Mouse (Mus musculus) hindbrain, embryonic 14.5 days (tissue): ENCODE data around the gene Pga5. TPM values are rescaled to one million over a fixed set of nuclear protein-coding genes. Genes with fewer than 3 reads are reported as not detected.

ENCODE experiments used
- ATAC-seq: fragments of 200-750 bp; cut with Nextera tagmentation; 2 replicates; pipeline ENCODE4 v1.8.0; 2017; ENCODE audit warnings: moderate number of reproducible peaks, mild to moderate bottlenecking, moderate TSS enrichment, moderate library complexity; ENCODE audit not compliant: low FRiP score
- DNase-seq: peaks from one replicate; pipeline ENCODE4 v3.0.0-alpha.2; 2015; ENCODE audit warnings: low spot score
- H3K27ac ChIP-seq: fragments of 300-500 bp; sonication (generic); 2 replicates; pipeline ENCODE4 v1.5.1; 2014; ENCODE audit warnings: mild to moderate bottlenecking, moderate library complexity
- H3K27me3 ChIP-seq: fragments of 300-500 bp; sonication (generic); 2 replicates; pipeline ENCODE4 v1.6.1; 2014; ENCODE audit warnings: mild to moderate bottlenecking, low read length, mixed read lengths; ENCODE audit not compliant: control insufficient read depth, insufficient read depth
- H3K36me3 ChIP-seq: fragments of 300-500 bp; sonication (generic); replicated peaks from 2 replicates; pipeline ENCODE4 v1.6.1; 2014; ENCODE audit not compliant: control insufficient read depth, insufficient read depth
- H3K4me1 ChIP-seq: fragments of 300-500 bp; sonication (generic); replicated peaks from 2 replicates; pipeline ENCODE4 v1.6.1; 2014; ENCODE audit warnings: antibody characterized with exemption, low read length, mixed read lengths; ENCODE audit not compliant: control insufficient read depth, insufficient read depth
- H3K4me2 ChIP-seq: fragments of 300-500 bp; sonication (generic); replicated peaks from 2 replicates; pipeline ENCODE4 v1.6.1; 2014; ENCODE audit warnings: mild to moderate bottlenecking, moderate library complexity
- H3K4me3 ChIP-seq: fragments of 300-500 bp; sonication (generic); replicated peaks from 2 replicates; pipeline ENCODE4 v1.5.1; 2014; ENCODE audit warnings: mild to moderate bottlenecking, low read length
- H3K9ac ChIP-seq: fragments of 300-500 bp; sonication (generic); 2 replicates; pipeline ENCODE4 v1.6.1; 2014
- H3K9me3 ChIP-seq: fragments of 300-500 bp; sonication (generic); 2 replicates; pipeline ENCODE4 v1.6.1; 2016; ENCODE audit warnings: low read length; ENCODE audit not compliant: control insufficient read depth
- WGBS: fragments of 180-500 bp; shearing (Covaris S2); extraction: QIAGEN DNeasy Blood & Tissue Kit; methylation state at CpG from one replicate; pipeline ENCODE4 v1.1.7; 2014; 5-methylcytosine and 5-hydroxymethylcytosine counted together
- polyA plus RNA-seq: library from polyadenylated mRNA; unstranded; fragments of >200 nt; fragmentation: Nextera tagmentation; extraction: Ambion mirVana; gene quantifications from 2 replicates; pipeline ENCODE4 v1.2.1, GENCODE M21; 2014

The Pga5 gene
- polyA plus RNA-seq, 1 experiment from 2014 or later = not detected

DNA sequence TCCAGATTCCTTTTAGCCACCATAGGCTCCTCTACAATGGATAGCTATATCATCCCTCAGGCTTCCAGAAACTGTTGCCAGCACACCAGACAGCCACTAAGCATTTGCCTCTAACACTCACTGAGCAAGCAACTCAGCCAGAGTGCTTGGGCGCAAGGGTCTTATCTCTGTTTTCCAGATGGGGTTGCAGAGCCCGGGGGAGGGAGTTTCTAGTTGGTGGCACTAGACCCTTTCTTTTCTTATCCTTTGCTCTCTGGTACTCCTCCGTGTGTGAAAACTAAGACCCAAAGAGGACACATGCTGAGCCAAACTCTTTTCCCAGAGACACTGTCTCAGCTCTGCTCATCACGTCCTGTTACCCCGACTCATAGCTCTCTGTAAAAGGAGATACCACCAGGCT lies 16.5 kb downstream of the Pga5 start:
- no peak overlapping the region for H3K9ac ChIP-seq
- 75% methylated on average over 5 of the region's 5 CpGs for WGBS

DNA sequence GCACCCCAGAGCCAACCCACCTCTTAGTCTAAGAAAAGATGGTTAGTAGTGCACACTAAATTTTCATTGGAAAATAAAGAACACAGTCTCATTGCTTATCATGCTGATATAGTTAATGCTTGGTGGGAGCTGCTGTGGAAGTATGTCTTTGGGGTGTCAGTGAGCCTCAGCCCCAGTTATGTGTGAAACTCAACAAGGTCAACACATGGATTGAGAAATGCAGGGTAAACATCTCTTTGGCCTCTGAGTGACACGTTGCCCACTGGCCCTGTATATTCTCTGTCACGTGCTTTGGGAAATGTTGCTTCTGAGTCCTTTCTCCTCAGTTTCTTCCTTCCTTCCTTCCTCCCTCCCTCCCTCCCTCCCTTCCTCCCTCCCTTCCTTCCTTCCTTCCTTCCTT lies 19.5 kb downstream of the Pga5 start:
- no peaks in the 10 kb centered on the region for H3K36me3 ChIP-seq
- no peaks in the 10 kb centered on the region for H3K9me3 ChIP-seq
- H3K27ac ChIP-seq = no peak overlapping the region
- 79% methylated on average over 2 of the region's 2 CpGs for WGBS
- H3K27me3 ChIP-seq = no peaks in the 10 kb centered on the region
- DNase-seq (no peak), ATAC-seq (no peak)
- H3K4me1 ChIP-seq = no peaks in the 10 kb centered on the region
- no peak overlapping the region for H3K4me2 ChIP-seq
- H3K9ac ChIP-seq = no peak overlapping the region
- H3K4me3 ChIP-seq = no peak overlapping the region

More for the DNA sequence above, 16.5 kb downstream of the Pga5 start:
- ATAC-seq (no peak), DNase-seq (no peak)
- H3K27ac ChIP-seq = no peak overlapping the region
- no peak overlapping the region for H3K4me2 ChIP-seq
- no peaks in the 10 kb centered on the region for H3K27me3 ChIP-seq
- H3K9me3 ChIP-seq = no peaks in the 10 kb centered on the region
- no peaks in the 10 kb centered on the region for H3K36me3 ChIP-seq
- no peaks in the 10 kb centered on the region for H3K4me1 ChIP-seq
- H3K4me3 ChIP-seq = no peak overlapping the region

DNA sequence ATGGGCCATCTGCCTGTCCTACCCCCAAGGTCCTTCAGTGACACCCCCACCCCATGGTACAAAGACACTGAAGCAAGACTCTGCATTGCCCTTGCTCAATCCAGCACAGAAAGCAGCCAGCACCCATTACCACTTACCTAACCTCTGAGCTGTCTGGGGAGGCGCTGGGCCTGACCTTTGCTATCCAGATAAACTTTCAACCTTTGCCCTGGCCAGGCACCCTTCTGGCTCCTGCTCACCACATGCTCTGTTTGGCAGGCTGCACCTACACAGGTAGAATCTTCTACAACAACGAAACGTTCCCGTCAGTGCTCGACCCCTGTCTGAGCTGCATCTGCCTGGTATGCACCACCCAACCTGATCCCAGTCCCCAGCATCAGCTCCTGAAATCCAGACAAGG lies 20.1 kb downstream of the Pga5 start:
- 85% methylated on average over 5 of the region's 5 CpGs for WGBS

DNA sequence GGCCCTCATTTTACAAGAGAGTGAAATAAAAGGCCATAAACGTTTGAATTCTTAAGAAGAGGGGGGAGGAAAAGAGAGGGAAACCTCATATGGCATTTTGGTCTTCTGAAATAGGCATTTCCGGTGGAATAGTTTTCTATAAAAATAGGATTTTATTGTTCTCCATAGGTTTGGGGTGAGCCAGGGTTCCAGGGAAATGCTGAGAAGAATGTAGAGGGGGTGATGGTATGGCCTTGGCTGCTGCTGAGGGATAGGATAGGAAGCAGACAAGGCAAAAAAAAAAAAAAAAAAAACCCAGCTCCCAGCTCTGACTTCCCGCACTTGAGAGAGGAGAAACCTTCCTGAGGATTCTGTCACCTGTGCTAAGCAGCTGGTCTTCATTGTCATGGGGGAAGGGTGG lies 21.8 kb downstream of the Pga5 start:
- ATAC-seq (no peak), DNase-seq (no peak)
- no peaks in the 10 kb centered on the region for H3K9me3 ChIP-seq
- H3K9ac ChIP-seq = no peak overlapping the region
- no peak overlapping the region for H3K4me2 ChIP-seq
- 71% methylated on average over 3 of the region's 3 CpGs for WGBS
- no peak overlapping the region for H3K27ac ChIP-seq
- no peaks in the 10 kb centered on the region for H3K36me3 ChIP-seq
- no peaks in the 10 kb centered on the region for H3K27me3 ChIP-seq
- H3K4me1 ChIP-seq = no peaks in the 10 kb centered on the region
- H3K4me3 ChIP-seq = no peak overlapping the region

More for the DNA sequence above, 20.1 kb downstream of the Pga5 start:
- no peak overlapping the region for H3K27ac ChIP-seq
- no peaks in the 10 kb centered on the region for H3K27me3 ChIP-seq
- no peaks in the 10 kb centered on the region for H3K36me3 ChIP-seq
- H3K4me2 ChIP-seq = no peak overlapping the region
- no peaks in the 10 kb centered on the region for H3K4me1 ChIP-seq
- H3K9me3 ChIP-seq = no peaks in the 10 kb centered on the region
- DNase-seq = no peak
- H3K9ac ChIP-seq = no peak overlapping the region
- no peak overlapping the region for H3K4me3 ChIP-seq
- no peak for ATAC-seq

DNA sequence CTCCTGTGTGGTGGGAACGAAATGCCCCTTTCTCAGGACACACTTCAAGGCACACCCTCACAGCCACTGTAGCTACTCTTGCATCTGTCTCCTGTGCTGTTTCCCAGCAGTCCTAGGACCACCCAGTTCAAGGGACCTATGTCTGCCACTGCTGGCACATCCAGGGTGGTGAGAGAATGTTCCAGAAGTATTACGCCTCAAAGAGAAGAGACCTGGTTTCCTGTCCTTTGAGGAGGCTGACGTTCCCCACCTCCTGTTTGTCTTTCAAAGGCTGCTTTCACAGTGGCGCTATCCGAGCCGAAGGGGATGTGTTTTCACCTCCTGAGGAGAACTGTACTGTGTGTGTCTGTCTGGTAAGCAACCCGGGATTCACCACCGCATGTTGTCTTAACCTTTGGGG lies 29.7 kb downstream of the Pga5 start:
- no peaks in the 10 kb centered on the region for H3K27me3 ChIP-seq
- H3K9me3 ChIP-seq = no peaks in the 10 kb centered on the region
- H3K4me3 ChIP-seq = no peak overlapping the region
- DNase-seq = no peak
- no peaks in the 10 kb centered on the region for H3K4me1 ChIP-seq
- no peak overlapping the region for H3K4me2 ChIP-seq
- H3K36me3 ChIP-seq = no peaks in the 10 kb centered on the region
- H3K27ac ChIP-seq = no peak overlapping the region
- no peak for ATAC-seq
- H3K9ac ChIP-seq = no peak overlapping the region
- 84% methylated on average over 8 of the region's 8 CpGs for WGBS

DNA sequence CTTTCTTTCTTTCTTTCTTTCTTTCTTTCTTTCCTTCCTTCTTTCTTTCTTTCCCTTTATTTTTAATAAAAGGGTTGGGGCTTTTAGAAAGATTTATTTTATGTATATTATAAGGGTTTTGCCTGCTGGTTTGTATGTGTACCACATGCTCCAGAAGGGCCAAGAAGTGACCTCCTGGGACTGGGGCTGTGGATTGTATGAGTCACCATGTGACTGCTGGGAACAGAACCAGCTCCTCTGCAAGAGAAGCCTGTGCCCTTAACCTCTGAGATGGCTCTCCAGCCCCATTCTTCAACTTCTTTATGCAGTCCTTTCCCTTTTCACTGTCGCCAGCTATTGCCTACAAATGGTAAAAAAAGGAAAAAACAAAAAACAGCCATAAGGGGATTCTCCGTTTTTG lies 32.3 kb downstream of the Pga5 start:
- Histone ChIP-seq H3K9me3 (no peaks in the 10 kb centered on the region), H3K4me1 (no peaks in the 10 kb centered on the region), H3K4me3 (no peak overlapping the region), H3K9ac (no peak overlapping the region), H3K4me2 (no peak overlapping the region), H3K27me3 (no peaks in the 10 kb centered on the region), H3K36me3 (no peaks in the 10 kb centered on the region), H3K27ac (no peak overlapping the region)
- 85% methylated on average over 2 of the region's 2 CpGs for WGBS
- ATAC-seq (no peak), DNase-seq (no peak)

DNA sequence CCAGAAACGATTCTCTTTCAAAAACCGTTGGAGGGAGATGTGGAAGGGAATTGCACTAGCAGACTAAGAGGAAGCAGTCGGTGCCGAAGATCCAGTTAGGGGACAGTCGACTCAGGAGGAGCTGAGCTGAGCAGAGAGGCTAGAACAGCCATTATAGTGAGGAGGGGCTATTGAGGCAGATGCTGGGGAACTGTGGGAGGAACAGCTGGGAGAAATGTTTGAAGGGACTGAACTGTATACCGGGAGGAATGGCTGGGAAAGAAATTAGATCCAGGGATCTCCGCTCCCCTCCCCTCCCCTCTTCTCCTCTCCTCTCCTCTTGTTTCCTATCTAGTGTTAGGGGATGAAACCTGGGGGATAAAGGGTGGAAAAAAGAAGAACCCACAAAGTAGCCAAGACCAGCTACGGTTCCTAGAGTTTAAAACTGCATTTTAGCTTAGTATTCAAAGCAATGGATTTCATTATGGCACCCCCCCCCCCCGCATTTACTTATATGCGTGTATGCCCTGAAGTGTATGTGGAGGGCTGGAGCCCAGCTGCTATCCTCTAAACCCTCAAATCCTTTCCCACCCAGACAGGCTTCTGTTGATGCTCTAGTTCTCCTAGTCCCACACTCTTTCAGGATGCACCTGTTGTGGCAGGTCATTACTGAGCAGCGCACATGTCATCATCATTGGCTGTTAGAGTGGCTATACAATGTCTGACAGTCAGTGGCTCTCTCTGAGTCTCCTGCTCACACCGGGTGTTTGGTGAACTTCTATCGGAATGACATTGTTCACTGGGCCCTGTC lies 37.1 kb downstream of the Pga5 start:
- DNase-seq (no peak), ATAC-seq (no peak)
- H3K9me3 ChIP-seq = no peaks in the 10 kb centered on the region
- WGBS = 54% methylated on average over 13 of the region's 13 CpGs
- 0 out of 2 replicates have a peak, but pooled peaks cover 3% of the 10 kb centered on the region for H3K27me3 ChIP-seq
- no peaks in the 10 kb centered on the region for H3K36me3 ChIP-seq
- no peak overlapping the region for H3K27ac ChIP-seq
- H3K4me3 ChIP-seq = no peak overlapping the region
- H3K9ac ChIP-seq = no peak overlapping the region
- H3K4me1 ChIP-seq = no peaks in the 10 kb centered on the region
- H3K4me2 ChIP-seq = no peak overlapping the region

DNA sequence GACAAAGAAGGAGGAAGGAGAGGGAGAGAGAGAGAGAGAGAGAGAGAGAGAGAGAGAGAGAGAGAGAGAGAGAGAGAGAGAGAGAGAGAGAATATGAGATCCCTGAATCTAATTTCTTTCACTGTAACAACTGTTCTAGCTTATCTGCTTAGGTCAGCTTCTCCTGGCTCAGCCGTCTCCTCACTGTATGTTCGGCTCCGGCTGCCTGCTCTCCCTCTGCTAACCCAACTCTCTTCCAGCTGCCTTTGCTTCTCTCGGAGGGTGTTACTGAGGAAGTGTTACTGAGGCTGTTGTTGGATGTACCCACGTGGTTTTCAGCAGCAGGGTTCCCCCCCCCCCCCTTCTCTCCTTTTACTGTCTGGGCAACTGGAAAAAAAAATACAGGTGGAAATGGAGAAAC lies 37.8 kb downstream of the Pga5 start:
- Histone ChIP-seq H3K27me3 (0 out of 2 replicates have a peak, but pooled peaks cover 4% of the 10 kb centered on the region), H3K4me2 (no peak overlapping the region), H3K36me3 (no peaks in the 10 kb centered on the region), H3K9me3 (no peaks in the 10 kb centered on the region), H3K4me1 (no peaks in the 10 kb centered on the region), H3K27ac (no peak overlapping the region), H3K4me3 (no peak overlapping the region), H3K9ac (no peak overlapping the region)
- DNase-seq (no peak), ATAC-seq (no peak)
- WGBS = 17% methylated on average over 5 of the region's 5 CpGs

DNA sequence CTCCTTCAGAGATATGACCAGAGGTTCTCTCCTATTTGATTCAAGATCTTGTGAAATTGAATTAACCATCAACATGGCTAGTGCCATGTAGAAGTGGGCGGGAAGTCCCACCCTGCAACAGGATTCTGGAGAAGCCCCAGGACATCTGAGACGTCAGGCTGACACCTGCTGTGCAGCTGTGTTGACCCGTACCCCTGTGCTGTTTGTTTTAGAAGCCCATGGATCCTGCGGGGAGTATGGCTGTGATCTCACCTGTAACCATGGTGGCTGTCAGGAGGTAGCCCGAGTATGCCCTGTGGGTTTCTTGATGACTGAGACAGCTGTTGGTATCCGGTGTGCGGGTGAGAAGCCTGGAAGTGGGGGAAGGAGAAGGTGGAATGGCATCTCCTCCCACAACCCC lies 40.0 kb downstream of the Pga5 start:
- no peak for DNase-seq
- Histone ChIP-seq H3K36me3 (no peaks in the 10 kb centered on the region), H3K27ac (no peak overlapping the region), H3K4me3 (no peak overlapping the region), H3K4me2 (no peak overlapping the region), H3K4me1 (0 out of 2 replicates have a peak, but pooled peaks cover 7% of the 10 kb centered on the region), H3K27me3 (peaks cover 4% of the 10 kb centered on the region; the same call in 1 of the 2 replicates), H3K9ac (no peak overlapping the region), H3K9me3 (no peaks in the 10 kb centered on the region)
- 57% methylated on average over 7 of the region's 7 CpGs for WGBS
- no peak for ATAC-seq
